Mouse (Mus musculus) hindbrain, embryonic 13.5 days (tissue): ENCODE results near the gene Ubl3. TPM values are rescaled to one million over a fixed set of nuclear protein-coding genes. Genes with fewer than 3 reads are reported as not detected.

ENCODE experiments used
- ATAC-seq: fragments of 200-750 bp; cut with Nextera tagmentation; 2 replicates; pipeline ENCODE4 v1.8.0; 2017; ENCODE audit warnings: moderate TSS enrichment; ENCODE audit not compliant: low FRiP score
- H3K27ac ChIP-seq: fragments of 300-500 bp; sonication (generic); 2 replicates; pipeline ENCODE4 v1.5.1; 2015; ENCODE audit warnings: inconsistent platforms, mild to moderate bottlenecking, moderate library complexity
- H3K27me3 ChIP-seq: fragments of 300-500 bp; sonication (generic); 2 replicates; pipeline ENCODE4 v1.6.1; 2015; ENCODE audit warnings: mild to moderate bottlenecking, inconsistent platforms
- H3K36me3 ChIP-seq: fragments of 300-500 bp; sonication (generic); 2 replicates; pipeline ENCODE4 v1.6.1; 2015; ENCODE audit warnings: mild to moderate bottlenecking, inconsistent platforms
- H3K4me1 ChIP-seq: fragments of 300-500 bp; sonication (generic); replicated peaks from 2 replicates; pipeline ENCODE4 v1.6.1; 2015; ENCODE audit warnings: inconsistent platforms
- H3K4me2 ChIP-seq: fragments of 300-500 bp; sonication (generic); 2 replicates; pipeline ENCODE4 v1.6.1; 2015; ENCODE audit warnings: inconsistent platforms, mild to moderate bottlenecking, moderate library complexity
- H3K4me3 ChIP-seq: fragments of 300-500 bp; sonication (generic); 2 replicates; pipeline ENCODE4 v1.5.1; 2015; ENCODE audit warnings: mild to moderate bottlenecking, inconsistent platforms
- H3K9ac ChIP-seq: fragments of 300-500 bp; sonication (generic); 2 replicates; pipeline ENCODE4 v1.6.1; 2015; ENCODE audit warnings: mild to moderate bottlenecking, inconsistent platforms
- H3K9me3 ChIP-seq: fragments of 300-500 bp; sonication (generic); 2 replicates; pipeline ENCODE4 v1.6.1; 2016; ENCODE audit warnings: inconsistent platforms
- WGBS: fragments of 180-500 bp; shearing (Covaris S2); methylation state at CpG from one replicate; pipeline ENCODE4 v1.1.7; 2015; 5-methylcytosine and 5-hydroxymethylcytosine counted together
- polyA plus RNA-seq: library from polyadenylated mRNA; unstranded; fragments of >200 nt; fragmentation: Nextera tagmentation; extraction: Ambion mirVana; gene quantifications from 2 replicates; pipeline ENCODE4 v1.2.1, GENCODE M21; 2015

The Ubl3 gene
- polyA plus RNA-seq, 1 experiment from 2014 or later = 88.4 TPM

DNA sequence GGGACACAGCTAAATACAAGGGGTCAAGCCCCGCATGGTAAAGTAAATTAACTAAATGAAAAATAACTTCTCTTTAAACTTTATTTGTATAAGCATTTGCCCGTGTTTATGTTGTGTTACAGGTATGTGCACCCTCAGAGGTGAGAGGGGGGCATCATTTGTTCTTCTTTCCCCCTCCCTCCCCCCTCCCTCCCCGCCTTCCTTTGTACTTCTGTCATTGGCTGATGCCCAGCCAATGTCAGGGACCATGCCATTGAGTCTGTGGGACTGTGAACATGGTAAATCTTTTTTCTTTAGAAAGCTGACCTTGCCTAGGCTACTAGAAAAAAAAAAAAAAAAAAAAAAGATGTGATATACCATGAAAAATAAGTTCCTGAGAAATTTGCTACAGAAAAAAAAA, 62.2 kb downstream of the Ubl3 start:
- Histone ChIP-seq H3K9me3 (no peaks in the 10 kb centered on the region), H3K9ac (no peak overlapping the region), H3K4me3 (no peak overlapping the region), H3K36me3 (no peaks in the 10 kb centered on the region), H3K4me1 (peaks cover 19% of the 10 kb centered on the region), H3K4me2 (0 out of 2 replicates have a peak overlapping the region, but pooled peaks have one; percentile 5), H3K27ac (peak overlapping the region; percentile 31; the same call in 1 of the 2 replicates), H3K27me3 (no peaks in the 10 kb centered on the region)
- no peak for ATAC-seq
- 62% methylated on average over 3 of the region's 3 CpGs for WGBS

- H3K4me1 ChIP-seq = peaks cover 19% of the 10 kb centered on the region
- H3K36me3 ChIP-seq = no peaks in the 10 kb centered on the region
- H3K27me3 ChIP-seq = no peaks in the 10 kb centered on the region
- no peak overlapping the region for H3K4me3 ChIP-seq
- peak; percentile 60 for ATAC-seq
- H3K9me3 ChIP-seq = no peaks in the 10 kb centered on the region
- H3K9ac ChIP-seq = no peak overlapping the region
- 50% methylated on average over 10 of the region's 10 CpGs for WGBS
- peak overlapping the region; percentile 31; the same call in 1 of the 2 replicates for H3K27ac ChIP-seq
- 0 out of 2 replicates have a peak overlapping the region, but pooled peaks have one; percentile 5 for H3K4me2 ChIP-seq
Measured at GRCm38 (mm10) chr5:148489724-148490193, 62.8 kb downstream of the Ubl3 start.

GRCm38 (mm10) chr5:148488891-148489723, 63.5 kb downstream of the Ubl3 start:
- no peak for ATAC-seq
- Histone ChIP-seq H3K4me2 (0 out of 2 replicates have a peak overlapping the region, but pooled peaks have one; percentile 5), H3K27me3 (no peaks in the 10 kb centered on the region), H3K4me1 (peaks cover 19% of the 10 kb centered on the region), H3K4me3 (no peak overlapping the region), H3K36me3 (no peaks in the 10 kb centered on the region), H3K9me3 (no peaks in the 10 kb centered on the region), H3K9ac (no peak overlapping the region), H3K27ac (peak overlapping the region; percentile 70)
- 76% methylated on average over 13 of the region's 13 CpGs for WGBS

- no peaks in the 10 kb centered on the region for H3K27me3 ChIP-seq
- 91% methylated on average over 11 of the region's 11 CpGs for WGBS
- no peaks in the 10 kb centered on the region for H3K36me3 ChIP-seq
- no peak overlapping the region for H3K4me3 ChIP-seq
- H3K4me1 ChIP-seq = peaks cover 19% of the 10 kb centered on the region
- no peaks in the 10 kb centered on the region for H3K9me3 ChIP-seq
- no peak overlapping the region for H3K9ac ChIP-seq
- ATAC-seq = no peak
- H3K4me2 ChIP-seq = no peak overlapping the region
- H3K27ac ChIP-seq = no peak overlapping the region
Measured at GRCm38 (mm10) chr5:148486202-148486601, 66.4 kb downstream of the Ubl3 start.

DNA sequence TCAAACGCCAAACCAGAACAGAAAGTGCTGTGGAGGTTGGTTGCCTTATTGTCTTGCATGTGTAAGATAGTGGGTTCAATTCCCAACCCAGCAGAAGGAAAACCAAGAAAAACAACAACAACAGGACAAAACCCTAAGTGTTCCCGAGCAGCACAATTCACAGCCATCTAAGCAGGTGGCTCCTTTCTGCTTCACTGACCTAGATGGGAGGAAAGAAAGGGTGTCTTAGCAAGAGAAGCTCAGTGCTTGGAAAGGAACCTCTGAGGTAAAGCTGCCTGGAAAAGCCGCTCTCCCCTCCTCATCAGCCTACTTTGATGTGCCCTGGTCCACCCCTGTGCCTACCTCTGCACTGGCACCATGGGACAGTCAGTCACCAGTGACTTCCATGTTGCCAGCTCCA, 70.8 kb downstream of the Ubl3 start:
- Histone ChIP-seq H3K9ac (no peak overlapping the region), H3K9me3 (no peaks in the 10 kb centered on the region), H3K27me3 (no peaks in the 10 kb centered on the region), H3K27ac (no peak overlapping the region), H3K4me1 (no peaks in the 10 kb centered on the region), H3K36me3 (no peaks in the 10 kb centered on the region), H3K4me3 (no peak overlapping the region), H3K4me2 (no peak overlapping the region)
- ATAC-seq = no peak
- 78% methylated on average over 3 of the region's 3 CpGs for WGBS

GRCm38 (mm10) chr5:148474346-148474745, 78.2 kb downstream of the Ubl3 start:
- ATAC-seq = no peak
- Histone ChIP-seq H3K4me1 (no peaks in the 10 kb centered on the region), H3K9ac (no peak overlapping the region), H3K4me3 (no peak overlapping the region), H3K27me3 (no peaks in the 10 kb centered on the region), H3K27ac (no peak overlapping the region), H3K36me3 (no peaks in the 10 kb centered on the region), H3K9me3 (no peaks in the 10 kb centered on the region), H3K4me2 (no peak overlapping the region)
- WGBS = 78% methylated on average over 7 of the region's 7 CpGs

DNA sequence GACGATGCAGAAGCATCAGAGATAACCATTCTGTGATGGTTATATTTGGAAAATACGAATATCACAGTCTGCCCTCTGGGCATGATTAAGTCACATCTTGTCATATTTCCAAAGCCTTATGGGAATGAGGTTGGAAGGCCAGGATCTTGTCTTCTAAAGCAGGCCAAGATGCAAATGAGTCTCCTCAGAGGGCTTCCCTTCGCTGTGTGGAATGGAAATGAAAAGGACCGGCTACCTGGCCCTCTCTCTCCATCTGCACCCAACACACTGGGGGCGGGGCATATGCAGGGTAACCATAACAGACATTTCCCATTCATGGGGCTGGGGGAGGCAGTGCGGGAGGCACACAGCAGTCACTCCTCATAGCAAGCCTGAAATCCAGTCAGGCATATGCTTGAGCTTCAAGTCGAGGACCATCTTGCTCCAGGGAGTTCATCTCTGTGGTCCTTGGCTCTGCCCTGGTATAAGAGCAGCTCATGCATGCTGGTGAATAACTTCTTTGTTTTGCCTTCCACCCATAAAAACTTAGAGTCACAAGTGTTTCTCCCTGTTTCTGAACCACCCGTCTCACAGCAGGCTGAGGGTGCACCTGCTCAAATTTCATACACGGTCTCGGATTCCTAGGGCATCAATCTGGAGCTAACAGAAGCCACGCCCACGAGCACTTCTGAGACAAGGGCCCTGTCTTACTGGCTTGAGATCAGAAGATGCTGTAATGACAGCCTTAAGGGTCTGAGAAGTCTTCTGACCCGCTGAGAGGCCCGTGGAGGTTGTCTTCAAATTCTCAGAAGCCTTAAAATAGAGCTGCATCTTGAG, 83.8 kb downstream of the Ubl3 start:
- Histone ChIP-seq H3K9ac (no peak overlapping the region), H3K27ac (no peak overlapping the region), H3K4me3 (no peak overlapping the region), H3K9me3 (no peaks in the 10 kb centered on the region), H3K4me2 (no peak overlapping the region), H3K27me3 (no peaks in the 10 kb centered on the region), H3K4me1 (peaks cover 13% of the 10 kb centered on the region), H3K36me3 (no peaks in the 10 kb centered on the region)
- WGBS = 59% methylated on average over 14 of the region's 14 CpGs
- ATAC-seq = no peak

GRCm38 (mm10) chr5:148466933-148467607, 85.5 kb downstream of the Ubl3 start:
- no peak for ATAC-seq
- WGBS = 16% methylated on average over 8 of the region's 8 CpGs
- peaks cover 13% of the 10 kb centered on the region for H3K4me1 ChIP-seq
- no peak overlapping the region for H3K9ac ChIP-seq
- no peak overlapping the region for H3K27ac ChIP-seq
- no peak overlapping the region for H3K4me3 ChIP-seq
- no peaks in the 10 kb centered on the region for H3K9me3 ChIP-seq
- no peaks in the 10 kb centered on the region for H3K36me3 ChIP-seq
- H3K4me2 ChIP-seq = no peak overlapping the region
- no peaks in the 10 kb centered on the region for H3K27me3 ChIP-seq

DNA sequence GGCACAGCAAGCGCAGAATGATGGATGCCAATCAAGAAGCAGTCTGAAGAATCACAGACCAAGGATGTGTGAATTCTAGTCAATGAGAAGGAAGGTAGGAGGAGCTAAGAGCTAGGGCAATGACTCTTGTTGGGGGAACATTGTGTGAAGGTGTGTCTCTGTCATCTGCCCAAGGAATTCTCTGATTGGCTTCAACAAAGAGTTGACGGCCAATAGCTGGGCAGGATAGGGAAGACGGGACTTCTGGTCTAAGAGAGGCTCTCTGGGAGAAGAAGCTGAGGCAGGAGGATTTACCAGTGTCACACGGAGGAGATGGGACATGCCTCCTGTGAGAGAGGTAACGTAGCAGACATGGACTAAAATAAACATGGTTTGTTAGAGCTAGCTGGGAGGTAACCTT, 86.5 kb downstream of the Ubl3 start:
- Histone ChIP-seq H3K4me1 (peaks cover 13% of the 10 kb centered on the region), H3K9me3 (no peaks in the 10 kb centered on the region), H3K4me3 (no peak overlapping the region), H3K36me3 (no peaks in the 10 kb centered on the region), H3K27ac (no peak overlapping the region), H3K4me2 (no peak overlapping the region), H3K9ac (no peak overlapping the region), H3K27me3 (no peaks in the 10 kb centered on the region)
- no peak for ATAC-seq
- 79% methylated on average over 5 of the region's 5 CpGs for WGBS

DNA sequence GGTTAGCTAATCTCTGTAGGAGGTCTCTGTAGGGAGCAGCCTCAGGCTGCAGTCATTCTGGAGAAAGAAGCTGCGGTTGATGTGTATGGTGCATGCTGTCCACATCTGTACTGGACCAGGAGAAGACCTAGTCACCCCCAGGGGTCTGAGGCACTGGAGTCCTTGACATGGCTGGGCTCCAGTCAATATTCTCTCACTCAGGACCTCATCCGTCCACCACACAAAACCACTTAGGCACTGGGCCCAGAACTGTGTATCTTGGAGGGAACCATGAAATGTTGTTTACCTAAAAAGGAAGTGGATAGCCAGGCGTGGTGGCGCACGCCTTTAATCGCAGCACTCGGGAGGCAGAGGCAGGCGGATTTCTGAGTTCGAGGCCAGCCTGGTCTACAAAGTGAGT, 87.5 kb downstream of the Ubl3 start:
- Histone ChIP-seq H3K4me1 (peaks cover 13% of the 10 kb centered on the region), H3K4me3 (no peak overlapping the region), H3K4me2 (no peak overlapping the region), H3K36me3 (no peaks in the 10 kb centered on the region), H3K9me3 (peaks cover 10% of the 10 kb centered on the region; the same call in 1 of the 2 replicates), H3K9ac (no peak overlapping the region), H3K27me3 (no peaks in the 10 kb centered on the region), H3K27ac (no peak overlapping the region)
- WGBS = 96% methylated on average over 9 of the region's 9 CpGs
- no peak for ATAC-seq

- no peak for ATAC-seq
- WGBS = 84% methylated on average over 7 of the region's 7 CpGs
Measured at GRCm38 (mm10) chr5:148464489-148464888, 88.1 kb downstream of the Ubl3 start.

DNA sequence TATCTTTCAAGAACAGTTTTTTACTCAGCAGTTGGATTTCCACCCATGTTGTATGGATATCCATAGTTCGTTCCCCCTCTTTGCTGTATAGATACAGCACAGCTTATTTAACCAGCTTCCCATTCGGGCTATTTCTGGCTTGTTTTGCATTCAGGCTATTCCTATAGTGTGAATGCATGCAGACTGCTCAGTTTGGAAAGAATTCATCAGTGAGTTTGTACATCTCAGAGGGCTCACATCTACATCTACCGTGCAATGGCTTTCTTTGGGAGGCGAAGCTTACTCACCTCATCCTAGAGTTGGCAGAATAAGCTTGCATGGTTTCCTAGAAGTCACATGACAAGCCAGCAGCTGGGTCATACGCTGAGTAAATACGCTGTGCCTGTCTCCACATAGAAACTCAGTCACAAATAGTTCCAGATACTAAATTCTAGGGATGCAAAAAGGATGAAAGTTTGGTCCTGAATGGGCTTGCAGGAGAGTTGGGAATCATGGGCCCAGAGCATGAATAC, 88.8 kb downstream of the Ubl3 start:
- peaks cover 11% of the 10 kb centered on the region; the same call in 1 of the 2 replicates for H3K9me3 ChIP-seq
- 93% methylated on average over 6 of the region's 6 CpGs for WGBS
- no peaks in the 10 kb centered on the region for H3K27me3 ChIP-seq
- ATAC-seq = no peak
- H3K4me3 ChIP-seq = no peak overlapping the region
- H3K36me3 ChIP-seq = no peaks in the 10 kb centered on the region
- no peak overlapping the region for H3K9ac ChIP-seq
- H3K4me1 ChIP-seq = peaks cover 13% of the 10 kb centered on the region
- H3K27ac ChIP-seq = no peak overlapping the region
- H3K4me2 ChIP-seq = no peak overlapping the region

More at GRCm38 (mm10) chr5:148464489-148464888, 88.1 kb downstream of the Ubl3 start:
- Histone ChIP-seq H3K4me1 (peaks cover 13% of the 10 kb centered on the region), H3K27me3 (no peaks in the 10 kb centered on the region), H3K4me2 (no peak overlapping the region), H3K4me3 (no peak overlapping the region), H3K27ac (no peak overlapping the region), H3K36me3 (no peaks in the 10 kb centered on the region), H3K9me3 (peaks cover 11% of the 10 kb centered on the region; the same call in 1 of the 2 replicates), H3K9ac (no peak overlapping the region)
